Mouse (Mus musculus) C2C12 (cell line): ENCODE measurements around the gene Mybbp1a. TPM values are rescaled to one million over a fixed set of nuclear protein-coding genes. Genes with fewer than 3 reads are reported as not detected.

Experiments used
- H3K27me3 ChIP-seq: one replicate; pipeline ENCODE4 v1.6.1; 2011; ENCODE audit not compliant: control insufficient read depth, insufficient read depth, insufficient read length
- H3K36me3 ChIP-seq: one replicate; pipeline ENCODE4 v1.6.1; 2011; ENCODE audit not compliant: control insufficient read depth, insufficient read depth
- H3K4me3 ChIP-seq: one replicate; pipeline ENCODE4 v1.5.1; 2011; ENCODE audit warnings: mild to moderate bottlenecking, control low read depth; ENCODE audit not compliant: poor library complexity, insufficient read depth, severe bottlenecking
- H3K79me2 ChIP-seq: one replicate; pipeline ENCODE4 v1.6.1; 2011; ENCODE audit not compliant: control insufficient read depth, insufficient read depth
- H3K79me3 ChIP-seq: one replicate; pipeline ENCODE4 v1.6.1; 2011; ENCODE audit warnings: low read depth, control low read depth
- H3ac ChIP-seq: one replicate; pipeline ENCODE3; 2011; ENCODE audit warnings: low read depth; ENCODE audit not compliant: control insufficient read depth, insufficient read length
- CEBPB ChIP-seq: IDR thresholded peaks from one replicate; pipeline ENCODE4 v1.6.1; 2011; ENCODE audit warnings: low read depth, mild to moderate bottlenecking, control low read depth, moderate library complexity
- CTCF ChIP-seq: IDR thresholded peaks from one replicate; pipeline ENCODE4 v1.5.1; 2011; ENCODE audit not compliant: control insufficient read depth, insufficient read depth, insufficient read length
- FOSL1 ChIP-seq: IDR thresholded peaks from one replicate; pipeline ENCODE4 v1.8.0; 2011; ENCODE audit warnings: mild to moderate bottlenecking, low read length; ENCODE audit not compliant: poor library complexity, insufficient read depth, severe bottlenecking
- MAX ChIP-seq: IDR thresholded peaks from one replicate; pipeline ENCODE4 v1.6.1; 2011; ENCODE audit warnings: mild to moderate bottlenecking, control low read depth
- MYOD1 ChIP-seq: IDR thresholded peaks from one replicate; pipeline ENCODE4 v1.6.1; 2011; ENCODE audit warnings: low read depth; ENCODE audit not compliant: control insufficient read depth, insufficient read length
- MYOG ChIP-seq: IDR thresholded peaks from one replicate; pipeline ENCODE4 v1.6.1; 2011; ENCODE audit not compliant: control insufficient read depth, insufficient read length; ENCODE audit errors: extremely low read depth
- USF1 ChIP-seq: IDR thresholded peaks from one replicate; pipeline ENCODE4 v1.6.1; 2011; ENCODE audit warnings: low read depth, mild to moderate bottlenecking, control low read depth, moderate library complexity
- polyA plus RNA-seq: library from polyadenylated mRNA; unstranded; fragments of >200 nt; fragmentation: generic; extraction: Trizol; gene quantifications from one replicate; pipeline ENCODE4 v1.2.1, GENCODE M21; 2012; ENCODE audit warnings: missing spikeins

Gene Mybbp1a
- polyA plus RNA-seq, 1 experiment: 230 TPM

DNA sequence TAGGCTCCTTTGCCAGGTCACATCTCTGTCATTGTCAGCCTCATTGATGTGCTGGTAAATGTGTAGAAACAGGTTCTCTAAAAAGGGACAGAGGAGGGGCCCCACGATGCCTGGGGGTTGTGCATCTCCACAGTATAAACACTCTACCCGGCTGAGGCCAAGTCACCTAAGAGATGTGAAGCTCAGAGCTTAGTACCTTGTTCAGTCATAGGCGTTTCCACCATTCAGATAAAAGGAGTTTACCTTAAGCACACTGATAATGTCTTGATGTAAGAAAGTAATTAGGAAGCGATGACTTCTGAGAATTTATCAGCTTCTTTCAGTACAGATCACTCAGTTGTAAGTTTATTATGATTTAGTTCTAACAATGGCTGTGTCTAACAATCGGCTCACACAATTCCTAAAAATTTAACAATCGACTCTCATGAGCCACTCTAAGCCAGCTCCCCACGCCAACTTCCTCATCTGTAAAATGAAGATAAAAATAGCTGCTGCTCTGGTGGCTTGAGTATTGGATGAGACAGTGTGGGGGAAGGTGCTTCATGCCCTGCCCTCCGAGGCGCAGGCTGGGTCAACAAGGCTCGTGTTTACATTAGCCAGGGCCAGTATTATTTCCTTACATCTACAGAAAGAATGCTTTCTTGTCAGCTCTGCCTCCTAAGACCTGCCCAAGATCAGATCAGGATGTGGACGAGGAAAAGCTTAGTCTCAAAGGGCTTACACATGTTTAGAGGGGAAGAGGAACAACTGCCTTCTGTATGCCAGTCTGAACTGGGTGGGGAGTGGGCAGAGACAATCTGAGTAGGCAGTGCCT lies 25.7 kb downstream of the Mybbp1a start:
- no peak for TF ChIP-seq MYOD1
- Histone ChIP-seq H3K36me3 (no peaks in the 10 kb centered on the region), H3K79me2 (no peaks in the 10 kb centered on the region), H3ac (no peak overlapping the region), H3K79me3 (no peaks in the 10 kb centered on the region), H3K27me3 (no peaks in the 10 kb centered on the region), H3K4me3 (no peak overlapping the region)

DNA sequence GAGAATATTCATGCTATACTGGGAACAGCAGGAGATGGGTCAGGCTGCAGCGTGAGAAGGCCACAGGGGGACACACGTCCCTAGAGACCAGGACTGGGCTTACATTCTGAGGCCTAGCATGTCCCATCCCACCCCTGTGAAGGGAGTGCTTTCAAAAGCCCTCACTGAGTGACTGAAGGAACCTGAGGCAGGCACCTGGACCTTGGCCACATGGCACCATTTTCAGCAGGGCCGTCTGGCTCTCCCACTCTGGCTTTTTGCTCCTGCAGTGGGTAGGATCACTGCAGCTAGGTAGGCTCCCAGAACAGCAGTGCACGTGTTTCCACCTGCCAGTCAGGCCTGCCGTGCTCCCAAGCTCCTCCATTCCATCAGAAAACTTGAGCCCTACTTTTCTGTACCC lies 27.4 kb downstream of the Mybbp1a start:
- Histone ChIP-seq H3ac (no peak overlapping the region), H3K4me3 (no peak overlapping the region), H3K79me2 (no peaks in the 10 kb centered on the region), H3K27me3 (peaks cover 3% of the 10 kb centered on the region), H3K36me3 (no peaks in the 10 kb centered on the region), H3K79me3 (no peaks in the 10 kb centered on the region)
- TF ChIP-seq MAX (no peak), USF1 (no peak), MYOD1 (no peak), MYOG (no peak), CTCF (no peak), FOSL1 (no peak), CEBPB (no peak)

DNA sequence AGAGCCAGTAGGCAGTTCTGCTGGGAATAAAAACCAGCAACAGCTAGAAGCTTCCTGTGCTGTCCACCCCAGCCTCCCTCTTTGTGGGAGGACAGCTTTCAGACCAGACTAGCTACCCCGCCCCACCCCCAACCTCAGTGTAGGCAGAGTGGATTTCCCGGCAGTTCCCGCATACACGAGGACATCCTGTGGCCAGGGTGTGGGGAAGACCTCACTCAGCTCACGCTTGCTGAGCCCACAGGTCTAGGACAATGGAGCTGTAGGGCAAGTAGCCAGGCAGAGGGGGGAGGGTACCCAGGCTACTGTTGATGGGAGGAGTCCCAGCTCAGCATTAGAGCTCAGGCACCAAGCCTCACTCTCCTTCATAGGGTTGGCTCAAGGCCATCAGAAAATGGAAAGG lies 28.1 kb downstream of the Mybbp1a start:
- TF ChIP-seq FOSL1: no peak
- TF ChIP-seq CEBPB: no peak
- no peak for TF ChIP-seq CTCF
- TF ChIP-seq MAX: no peak
- no peak for TF ChIP-seq MYOD1
- TF ChIP-seq USF1: no peak
- no peak for TF ChIP-seq MYOG
- no peaks in the 10 kb centered on the region for H3K36me3 ChIP-seq
- H3K79me2 ChIP-seq: no peaks in the 10 kb centered on the region

DNA sequence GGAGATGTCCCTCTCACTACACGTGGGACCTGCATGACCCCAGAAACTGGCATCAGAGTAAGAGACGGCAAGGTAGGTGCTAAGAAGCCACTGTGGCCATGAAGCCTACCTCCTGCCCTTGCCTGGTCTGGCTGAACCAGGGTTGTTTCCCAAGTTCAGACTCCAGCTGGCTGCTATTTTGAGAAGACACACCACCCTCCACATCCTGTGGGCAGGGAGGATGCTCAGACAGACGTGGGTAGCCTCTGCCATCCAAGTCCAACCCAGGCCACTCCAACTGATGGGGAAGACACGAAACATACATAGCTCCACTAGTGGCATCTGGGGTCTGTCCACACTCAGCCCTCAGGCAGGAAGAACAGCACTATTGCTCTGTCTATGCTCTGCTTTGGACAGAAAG lies 28.8 kb downstream of the Mybbp1a start:
- Histone ChIP-seq H3K79me2 (no peaks in the 10 kb centered on the region), H3K27me3 (peaks cover 3% of the 10 kb centered on the region), H3K36me3 (no peaks in the 10 kb centered on the region), H3K79me3 (no peaks in the 10 kb centered on the region), H3ac (no peak overlapping the region), H3K4me3 (no peak overlapping the region)
- TF ChIP-seq MYOD1 (no peak), CTCF (no peak), MYOG (no peak), USF1 (no peak), FOSL1 (no peak), CEBPB (no peak), MAX (no peak)

More for the DNA sequence above, 28.1 kb downstream of the Mybbp1a start:
- H3K4me3 ChIP-seq: no peak overlapping the region
- no peaks in the 10 kb centered on the region for H3K79me3 ChIP-seq
- no peak overlapping the region for H3ac ChIP-seq
- H3K27me3 ChIP-seq: peaks cover 3% of the 10 kb centered on the region

DNA sequence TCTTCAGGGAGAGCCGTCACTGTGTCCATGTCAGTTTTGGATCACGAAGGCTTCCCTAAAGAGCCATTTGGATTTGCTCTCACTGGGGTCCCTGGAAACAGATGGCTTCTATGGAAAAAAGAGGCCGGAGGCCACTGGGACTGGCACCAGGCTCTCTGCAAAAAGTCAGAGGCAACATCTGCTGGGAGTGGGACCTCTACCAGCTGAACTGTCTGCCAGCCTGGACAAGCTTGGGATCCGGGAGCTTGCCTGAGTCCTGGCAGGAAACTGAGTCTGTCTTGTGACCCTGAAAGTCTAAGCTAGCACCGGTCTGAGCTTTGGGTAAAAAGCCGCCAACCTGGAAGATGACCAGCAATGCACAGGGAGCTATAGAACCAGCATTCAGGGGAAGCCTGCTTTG lies 30.2 kb downstream of the Mybbp1a start:
- no peak for TF ChIP-seq MAX
- TF ChIP-seq FOSL1: no peak
- no peak for TF ChIP-seq MYOG
- no peak for TF ChIP-seq MYOD1
- TF ChIP-seq USF1: no peak
- TF ChIP-seq CTCF: no peak
- no peak for TF ChIP-seq CEBPB
- H3K79me3 ChIP-seq: no peaks in the 10 kb centered on the region
- H3ac ChIP-seq: no peak overlapping the region
- H3K36me3 ChIP-seq: no peaks in the 10 kb centered on the region
- peaks cover 3% of the 10 kb centered on the region for H3K27me3 ChIP-seq
- H3K4me3 ChIP-seq: no peak overlapping the region
- H3K79me2 ChIP-seq: no peaks in the 10 kb centered on the region

DNA sequence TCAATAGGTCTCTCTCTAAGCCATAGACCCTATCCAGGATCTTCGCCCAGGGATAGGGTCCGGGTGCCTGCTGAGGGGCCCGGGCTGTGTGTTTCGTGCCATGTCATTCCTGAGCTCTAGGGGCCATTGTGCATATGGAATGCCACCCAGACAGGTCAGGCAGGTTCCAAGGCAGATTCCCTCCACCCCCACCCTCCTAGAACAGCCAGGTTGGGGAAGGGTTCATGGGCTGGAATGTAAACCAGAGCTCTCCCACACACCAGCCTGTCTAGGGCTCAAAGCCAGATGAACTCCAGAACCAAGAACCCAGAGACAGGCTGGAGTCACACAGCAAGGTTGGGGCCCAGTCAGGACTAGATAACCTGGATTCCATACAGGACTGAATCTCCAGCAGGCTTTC lies 32.4 kb downstream of the Mybbp1a start:
- Histone ChIP-seq H3K79me3 (no peaks in the 10 kb centered on the region), H3K79me2 (no peaks in the 10 kb centered on the region), H3K4me3 (no peak overlapping the region), H3ac (no peak overlapping the region), H3K36me3 (no peaks in the 10 kb centered on the region), H3K27me3 (peaks cover 3% of the 10 kb centered on the region)
- TF ChIP-seq CEBPB (no peak), MYOG (no peak), MYOD1 (no peak), FOSL1 (no peak), CTCF (no peak), MAX (no peak), USF1 (no peak)
